Mouse (Mus musculus) C2C12 (cell line): Measurements from ENCODE around the gene Map2k2. TPM values are rescaled to one million over a fixed set of nuclear protein-coding genes. Genes with fewer than 3 reads are reported as not detected.

Experiments
- H3K27me3 ChIP-seq: one replicate; pipeline ENCODE4 v1.6.1; 2011; ENCODE audit not compliant: control insufficient read depth, insufficient read depth, insufficient read length
- H3K36me3 ChIP-seq: one replicate; pipeline ENCODE4 v1.6.1; 2011; ENCODE audit not compliant: control insufficient read depth, insufficient read depth
- H3K4me3 ChIP-seq: one replicate; pipeline ENCODE4 v1.5.1; 2011; ENCODE audit warnings: mild to moderate bottlenecking, control low read depth; ENCODE audit not compliant: poor library complexity, insufficient read depth, severe bottlenecking
- H3K79me2 ChIP-seq: one replicate; pipeline ENCODE4 v1.6.1; 2011; ENCODE audit not compliant: control insufficient read depth, insufficient read depth
- H3K79me3 ChIP-seq: one replicate; pipeline ENCODE4 v1.6.1; 2011; ENCODE audit warnings: low read depth, control low read depth
- H3ac ChIP-seq: one replicate; pipeline ENCODE3; 2011; ENCODE audit warnings: low read depth; ENCODE audit not compliant: control insufficient read depth, insufficient read length
- CEBPB ChIP-seq: IDR thresholded peaks from one replicate; pipeline ENCODE4 v1.6.1; 2011; ENCODE audit warnings: low read depth, mild to moderate bottlenecking, control low read depth, moderate library complexity
- CTCF ChIP-seq: IDR thresholded peaks from one replicate; pipeline ENCODE4 v1.5.1; 2011; ENCODE audit not compliant: control insufficient read depth, insufficient read depth, insufficient read length
- FOSL1 ChIP-seq: IDR thresholded peaks from one replicate; pipeline ENCODE4 v1.8.0; 2011; ENCODE audit warnings: mild to moderate bottlenecking, low read length; ENCODE audit not compliant: poor library complexity, insufficient read depth, severe bottlenecking
- MAX ChIP-seq: IDR thresholded peaks from one replicate; pipeline ENCODE4 v1.6.1; 2011; ENCODE audit warnings: mild to moderate bottlenecking, control low read depth
- MYOD1 ChIP-seq: IDR thresholded peaks from one replicate; pipeline ENCODE4 v1.6.1; 2011; ENCODE audit warnings: low read depth; ENCODE audit not compliant: control insufficient read depth, insufficient read length
- MYOG ChIP-seq: IDR thresholded peaks from one replicate; pipeline ENCODE4 v1.6.1; 2011; ENCODE audit not compliant: control insufficient read depth, insufficient read length; ENCODE audit errors: extremely low read depth
- USF1 ChIP-seq: IDR thresholded peaks from one replicate; pipeline ENCODE4 v1.6.1; 2011; ENCODE audit warnings: low read depth, mild to moderate bottlenecking, control low read depth, moderate library complexity
- polyA plus RNA-seq: library from polyadenylated mRNA; unstranded; fragments of >200 nt; fragmentation: generic; extraction: Trizol; gene quantifications from one replicate; pipeline ENCODE4 v1.2.1, GENCODE M21; 2012; ENCODE audit warnings: missing spikeins

The Map2k2 gene
- polyA plus RNA-seq, 1 experiment = 92.2 TPM

GRCm38 (mm10) chr10:81144667-81145066 lies 39.0 kb downstream of the Map2k2 start:
- H3K36me3 ChIP-seq = peaks cover 54% of the 10 kb centered on the region
- peaks cover 100% of the 10 kb centered on the region for H3K79me2 ChIP-seq
- peaks cover 82% of the 10 kb centered on the region for H3K79me3 ChIP-seq
- TF ChIP-seq CEBPB (no peak), MAX (no peak), FOSL1 (no peak)
- H3ac ChIP-seq = no peak overlapping the region
- H3K4me3 ChIP-seq = no peak overlapping the region
- no peaks in the 10 kb centered on the region for H3K27me3 ChIP-seq

GRCm38 (mm10) chr10:81145307-81145706 lies 39.6 kb downstream of the Map2k2 start:
- Histone ChIP-seq H3K79me3 (peaks cover 76% of the 10 kb centered on the region), H3K4me3 (no peak overlapping the region), H3K27me3 (no peaks in the 10 kb centered on the region), H3ac (no peak overlapping the region), H3K36me3 (peaks cover 54% of the 10 kb centered on the region), H3K79me2 (peaks cover 100% of the 10 kb centered on the region)
- TF ChIP-seq USF1 = no peak
- no peak for TF ChIP-seq CTCF

GRCm38 (mm10) chr10:81145778-81146177 lies 40.1 kb downstream of the Map2k2 start:
- H3K27me3 ChIP-seq = no peaks in the 10 kb centered on the region
- no peak overlapping the region for H3ac ChIP-seq
- peaks cover 71% of the 10 kb centered on the region for H3K79me3 ChIP-seq
- peaks cover 54% of the 10 kb centered on the region for H3K36me3 ChIP-seq
- no peak for TF ChIP-seq CTCF
- peaks cover 100% of the 10 kb centered on the region for H3K79me2 ChIP-seq
- H3K4me3 ChIP-seq = no peak overlapping the region

GRCm38 (mm10) chr10:81146296-81146695 lies 40.6 kb downstream of the Map2k2 start:
- TF ChIP-seq MYOD1 (no peak), FOSL1 (no peak), USF1 (no peak), CEBPB (peak; percentile 72), MAX (no peak), MYOG (no peak), CTCF (no peak)
- peak overlapping the region; percentile 20 for H3ac ChIP-seq
- peaks cover 53% of the 10 kb centered on the region for H3K36me3 ChIP-seq
- no peaks in the 10 kb centered on the region for H3K27me3 ChIP-seq
- peaks cover 66% of the 10 kb centered on the region for H3K79me3 ChIP-seq
- no peak overlapping the region for H3K4me3 ChIP-seq
- H3K79me2 ChIP-seq = peaks cover 99% of the 10 kb centered on the region

- peaks cover 29% of the 10 kb centered on the region for H3K79me3 ChIP-seq
- TF ChIP-seq MYOD1 (no peak), CEBPB (no peak), MAX (no peak), FOSL1 (no peak), MYOG (no peak), CTCF (no peak), USF1 (no peak)
- no peak overlapping the region for H3K4me3 ChIP-seq
- peaks cover 51% of the 10 kb centered on the region for H3K79me2 ChIP-seq
- H3ac ChIP-seq = no peak overlapping the region
- H3K27me3 ChIP-seq = no peaks in the 10 kb centered on the region
- H3K36me3 ChIP-seq = peaks cover 52% of the 10 kb centered on the region
Measured at GRCm38 (mm10) chr10:81151261-81151660, 45.5 kb downstream of the Map2k2 start.

- Histone ChIP-seq H3ac (no peak overlapping the region), H3K36me3 (peaks cover 51% of the 10 kb centered on the region), H3K79me3 (peaks cover 16% of the 10 kb centered on the region), H3K4me3 (no peak overlapping the region), H3K27me3 (no peaks in the 10 kb centered on the region), H3K79me2 (peaks cover 37% of the 10 kb centered on the region)
- no peak for TF ChIP-seq FOSL1
- no peak for TF ChIP-seq MYOG
- no peak for TF ChIP-seq USF1
- TF ChIP-seq CEBPB = no peak
- TF ChIP-seq MYOD1 = no peak
- no peak for TF ChIP-seq CTCF
- TF ChIP-seq MAX = no peak
Measured at GRCm38 (mm10) chr10:81152609-81153008, 46.9 kb downstream of the Map2k2 start.
